Mouse (Mus musculus) retina, postnatal 1 day (tissue): ENCODE measurements around the gene Elf5.

ENCODE experiments used
- DNase-seq: peaks from one replicate; pipeline ENCODE4 v3.0.0-alpha.2; 2012

The Elf5 gene

DNA sequence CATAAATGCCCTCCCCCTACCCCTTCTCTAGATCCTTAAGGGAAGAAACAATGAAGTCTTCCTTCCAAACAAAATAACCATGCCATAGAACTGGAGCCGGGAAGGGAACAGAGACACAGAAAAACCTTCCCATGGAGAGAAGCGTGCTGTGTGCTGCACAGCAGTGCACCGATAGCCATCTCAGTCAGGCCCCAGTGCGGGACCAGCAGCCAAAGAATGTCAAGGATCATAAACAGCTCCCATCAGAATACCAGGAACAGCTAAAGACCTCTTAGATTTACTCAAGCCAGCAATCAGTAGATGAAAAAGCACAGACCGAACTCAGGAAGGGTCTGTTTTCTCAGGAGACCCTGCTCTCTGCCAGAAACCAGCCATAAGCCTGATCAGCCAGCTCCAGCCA lies 25.0 kb downstream of the Elf5 start:
- no peak for DNase-seq

DNA sequence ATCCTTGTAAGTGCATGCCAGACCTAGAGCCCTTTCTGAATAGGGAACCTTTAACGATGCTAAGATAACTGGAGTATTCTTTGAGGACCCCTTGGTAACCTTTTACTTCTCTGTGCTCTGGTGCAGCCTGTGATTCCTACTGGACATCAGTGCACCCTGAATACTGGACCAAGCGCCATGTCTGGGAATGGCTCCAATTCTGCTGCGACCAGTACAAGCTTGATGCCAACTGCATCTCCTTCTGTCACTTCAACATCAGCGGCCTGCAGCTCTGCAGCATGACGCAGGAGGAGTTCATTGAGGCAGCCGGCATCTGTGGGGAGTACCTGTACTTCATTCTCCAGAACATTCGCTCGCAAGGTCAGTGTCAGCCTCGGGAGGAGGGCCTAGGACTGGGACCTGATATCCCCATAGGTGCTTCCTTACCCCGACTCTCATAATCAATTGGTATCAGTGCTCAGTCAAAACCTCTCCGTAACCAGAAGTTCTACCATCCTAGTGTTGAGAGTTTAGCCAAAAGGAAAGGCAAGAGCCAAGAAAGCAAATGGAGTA lies 27.7 kb downstream of the Elf5 start:
- DNase-seq, result no peak

DNA sequence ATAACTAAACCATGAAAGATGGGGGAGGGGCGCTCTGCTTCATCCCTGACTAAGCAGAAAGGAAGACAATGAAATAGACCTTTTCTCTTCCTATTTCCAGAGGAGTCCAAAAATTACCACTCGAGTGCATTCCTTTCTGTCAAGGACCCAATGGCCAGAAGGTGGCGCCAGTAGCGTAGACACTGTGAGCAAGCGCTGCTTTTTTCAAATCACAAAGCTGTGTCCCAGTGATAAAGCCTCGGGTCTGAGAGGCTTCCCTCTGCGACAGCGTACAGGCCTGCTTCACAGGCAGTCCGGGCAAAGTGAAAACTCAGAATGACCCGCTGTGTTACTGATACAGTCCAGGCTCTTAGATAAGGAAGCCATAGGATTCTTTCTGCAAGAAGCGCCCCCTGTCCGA lies 28.2 kb downstream of the Elf5 start:
- peak; percentile 90 for DNase-seq

DNA sequence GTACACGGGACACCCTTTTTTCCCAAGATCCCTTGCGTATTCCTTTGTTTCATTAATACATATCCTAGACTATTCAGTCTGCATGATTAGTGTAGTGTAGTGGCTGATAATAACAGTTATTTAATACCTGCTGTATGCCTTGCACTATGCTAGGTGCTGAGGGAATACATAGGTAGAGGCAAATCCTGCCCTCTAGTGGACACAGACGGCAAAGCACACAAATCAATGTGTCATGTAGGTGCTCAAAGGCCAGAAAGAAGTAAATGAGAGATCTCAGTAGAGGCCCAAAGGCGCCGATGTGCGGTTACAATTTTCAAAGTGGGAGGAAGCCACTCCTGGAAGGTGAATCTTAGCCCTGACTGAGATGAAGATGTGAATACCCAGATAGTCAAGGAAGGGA lies 34.3 kb downstream of the Elf5 start:
- DNase-seq, result peak; percentile 70

DNA sequence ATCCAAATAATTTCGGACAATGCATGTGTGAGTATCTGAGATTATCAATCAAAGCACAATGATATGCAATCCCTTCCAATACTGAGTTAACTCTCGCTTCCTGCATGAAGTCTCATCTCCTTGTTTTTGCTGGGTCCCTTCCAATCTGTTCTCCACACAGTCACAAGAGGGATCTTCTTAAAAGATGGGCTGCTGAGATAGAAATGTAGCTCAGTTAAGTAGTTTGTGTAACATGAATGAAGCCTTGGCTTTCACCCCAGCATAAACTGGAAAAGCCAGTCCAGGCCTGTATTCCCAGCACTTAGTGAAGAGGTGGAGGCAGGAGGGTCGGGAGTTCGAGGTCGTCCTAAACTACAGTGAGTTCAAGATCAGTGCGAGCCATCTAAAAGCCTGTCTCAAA lies 34.8 kb downstream of the Elf5 start:
- no peak for DNase-seq

DNA sequence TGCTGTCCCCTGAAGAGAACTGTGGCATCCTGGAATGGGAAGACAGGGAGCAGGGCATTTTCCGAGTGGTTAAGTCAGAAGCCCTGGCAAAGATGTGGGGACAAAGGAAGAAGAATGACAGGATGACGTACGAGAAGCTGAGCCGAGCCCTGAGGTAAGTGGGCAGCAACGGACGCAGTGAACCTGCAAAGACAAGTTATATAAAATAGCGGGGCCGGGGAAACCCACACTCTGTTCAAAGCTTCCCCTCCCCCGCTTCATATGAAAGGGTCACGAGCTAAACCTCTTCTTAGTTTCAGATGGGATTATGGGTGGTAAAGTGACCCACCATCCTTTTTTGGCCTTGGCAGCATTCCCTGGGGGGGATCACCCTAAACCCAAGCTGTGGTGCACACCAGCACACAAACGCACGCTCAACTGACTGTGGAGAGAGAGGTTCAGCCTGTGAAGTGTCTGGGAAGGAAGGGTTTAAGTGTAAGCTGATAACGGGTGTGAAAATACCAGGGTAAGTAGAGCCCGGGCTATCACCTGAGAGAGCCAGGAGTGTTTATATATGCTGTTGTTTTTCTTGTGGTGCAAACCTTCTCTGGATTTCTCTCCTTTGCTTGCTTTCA lies 37.6 kb downstream of the Elf5 start:
- peak; percentile 19 for DNase-seq

DNA sequence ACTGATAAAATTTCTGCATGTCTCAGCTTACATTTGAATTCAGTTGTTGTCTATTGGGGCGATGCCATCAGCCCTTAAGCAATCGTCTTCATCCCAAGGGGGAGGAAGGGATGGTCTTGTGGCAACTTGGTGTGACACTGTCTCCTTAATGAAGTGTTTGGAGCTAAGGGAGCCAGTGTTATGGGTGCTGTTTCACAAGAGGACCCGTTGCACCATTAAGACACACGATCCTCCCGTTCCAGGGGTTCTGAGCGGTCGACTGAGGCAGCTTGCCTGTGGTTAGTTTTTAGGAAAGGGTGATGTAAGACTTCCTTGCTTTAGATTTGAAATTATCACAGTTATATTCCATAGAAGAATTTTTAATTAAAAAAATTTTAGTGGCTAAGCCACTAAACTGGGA lies 38.3 kb downstream of the Elf5 start:
- no peak for DNase-seq

DNA sequence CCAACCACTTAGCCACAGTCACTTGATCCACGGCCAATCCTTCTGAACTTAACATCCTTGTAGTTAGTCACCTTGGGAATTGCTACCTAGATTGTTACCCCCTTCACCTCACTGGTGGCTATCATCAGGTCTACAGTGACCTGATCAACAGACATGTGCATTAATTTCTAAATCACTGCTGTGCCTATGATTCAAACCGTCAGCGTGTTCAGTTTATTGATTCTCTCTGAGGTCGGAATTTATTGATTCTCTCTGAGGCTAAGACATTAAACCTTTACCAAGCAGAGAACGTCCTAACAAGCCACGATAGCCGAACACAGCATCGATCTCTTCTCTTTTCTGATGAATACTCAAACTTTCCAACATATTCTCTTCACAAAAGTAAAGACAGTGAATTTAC lies 38.8 kb downstream of the Elf5 start:
- DNase-seq, result no peak

DNA sequence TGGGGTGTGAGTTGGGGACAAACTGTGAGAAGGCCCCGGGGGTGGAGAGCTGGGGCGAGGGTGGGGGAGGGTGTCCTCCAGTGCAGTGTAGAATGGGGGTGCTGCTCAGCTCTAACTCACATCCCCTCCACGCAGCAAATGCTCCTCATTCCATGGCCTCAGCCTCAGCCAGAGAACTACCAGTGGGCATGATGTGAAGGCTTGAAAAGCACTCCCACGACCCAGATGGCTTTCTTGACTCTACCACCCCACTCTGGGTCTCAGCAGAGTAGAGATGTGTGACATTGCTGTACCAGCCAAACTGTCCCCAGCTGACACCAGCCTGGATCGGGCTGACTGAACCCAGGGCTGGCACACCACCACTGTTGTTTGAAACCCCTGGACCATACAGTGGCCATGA lies 41.1 kb downstream of the Elf5 start:
- DNase-seq, result no peak

DNA sequence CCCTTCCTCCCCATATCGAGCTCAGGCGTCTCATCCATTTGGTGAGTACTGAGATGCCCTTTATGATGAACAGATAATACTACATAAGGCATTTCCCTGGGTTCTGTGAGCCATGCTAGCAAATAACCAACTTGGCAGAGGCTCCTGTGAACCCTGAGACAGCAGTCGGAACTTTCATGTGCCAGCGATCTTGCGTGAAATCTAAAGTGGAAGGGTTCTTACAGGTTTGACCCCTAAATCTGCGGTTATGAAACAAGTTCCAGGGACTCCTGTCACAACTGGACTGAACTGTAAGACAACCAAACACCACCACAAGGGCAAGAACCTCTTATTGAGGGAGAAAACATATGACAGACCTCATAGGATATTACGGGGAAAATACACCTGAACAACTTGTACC lies 44.3 kb downstream of the Elf5 start:
- DNase-seq, result no peak

DNA sequence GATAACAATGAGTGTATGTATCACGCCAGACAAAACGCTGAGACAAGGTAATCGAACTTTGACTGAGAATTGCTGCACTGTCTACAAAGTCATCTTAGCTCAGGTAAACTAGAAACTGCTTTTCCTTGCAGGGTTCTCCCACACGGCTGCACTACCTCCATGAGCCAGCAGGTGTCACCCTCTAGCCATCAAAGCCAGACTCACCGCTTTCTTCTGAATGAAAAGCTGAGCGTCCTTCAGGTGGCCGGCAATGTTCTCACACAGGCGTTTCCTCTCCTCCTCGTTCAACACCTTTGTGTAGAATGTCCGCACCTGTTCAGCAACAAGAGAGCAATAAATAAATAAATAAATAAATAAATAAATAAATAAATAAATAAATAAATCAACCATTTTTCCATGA lies 45.2 kb downstream of the Elf5 start:
- peak; percentile 79 for DNase-seq

DNA sequence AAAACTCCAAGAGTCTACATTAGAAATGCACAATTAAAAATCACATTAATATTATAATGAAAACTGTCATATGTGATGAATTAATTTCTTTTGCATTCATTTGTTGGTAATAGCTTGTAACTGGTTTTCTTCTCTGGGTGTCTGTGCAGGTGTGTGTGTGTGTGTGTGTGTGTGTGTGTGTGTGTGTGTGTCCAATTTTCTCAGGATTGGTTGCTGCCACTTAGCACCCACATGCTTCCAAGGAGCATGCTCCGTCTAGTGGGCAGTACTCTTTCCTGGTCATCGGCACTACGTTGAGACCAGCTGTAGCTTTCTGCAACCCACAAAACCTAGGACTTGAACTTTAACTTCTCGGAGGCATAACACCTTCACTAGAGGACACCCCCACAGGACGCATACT lies 45.6 kb downstream of the Elf5 start:
- no peak for DNase-seq

DNA sequence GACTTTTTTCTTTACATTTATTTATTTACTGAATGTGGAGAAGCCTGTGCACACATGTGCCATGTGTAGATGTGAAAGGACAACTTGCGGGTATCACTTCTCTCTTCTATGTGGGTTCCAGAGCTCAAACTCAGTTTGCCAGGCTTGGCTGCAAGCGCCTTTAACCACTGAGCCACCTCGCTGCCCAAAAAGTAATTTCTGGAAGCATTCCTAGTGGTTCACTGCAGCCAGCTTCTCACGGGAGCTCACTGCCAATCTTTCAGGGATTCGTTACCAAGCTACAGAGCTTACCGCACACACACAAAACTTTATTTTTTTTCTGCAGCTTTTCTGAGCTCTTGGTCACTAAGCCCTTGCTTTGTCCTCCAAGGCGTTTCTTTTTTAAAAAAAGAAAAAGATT lies 46.1 kb downstream of the Elf5 start:
- DNase-seq, result no peak

DNA sequence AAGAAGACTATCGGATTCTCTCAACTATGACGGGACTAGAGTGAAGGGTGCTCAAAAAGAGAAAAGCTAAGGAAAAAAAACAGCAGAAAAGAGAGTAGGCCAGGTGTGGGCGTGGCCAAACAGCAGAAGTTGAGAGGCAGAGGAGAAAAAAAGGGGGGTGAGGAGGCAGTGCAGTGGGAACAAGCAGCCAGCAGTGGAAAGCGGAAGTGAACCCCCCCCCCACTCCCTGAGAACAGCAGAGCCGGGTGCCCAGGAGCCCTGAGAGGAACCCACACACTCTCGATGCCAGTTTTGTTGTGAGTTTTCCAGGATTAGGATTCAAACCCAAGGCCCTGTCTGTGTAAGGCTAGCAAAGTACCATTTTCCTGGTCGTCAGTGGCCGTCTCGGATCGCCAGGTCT lies 47.6 kb downstream of the Elf5 start:
- DNase-seq, result no peak

DNA sequence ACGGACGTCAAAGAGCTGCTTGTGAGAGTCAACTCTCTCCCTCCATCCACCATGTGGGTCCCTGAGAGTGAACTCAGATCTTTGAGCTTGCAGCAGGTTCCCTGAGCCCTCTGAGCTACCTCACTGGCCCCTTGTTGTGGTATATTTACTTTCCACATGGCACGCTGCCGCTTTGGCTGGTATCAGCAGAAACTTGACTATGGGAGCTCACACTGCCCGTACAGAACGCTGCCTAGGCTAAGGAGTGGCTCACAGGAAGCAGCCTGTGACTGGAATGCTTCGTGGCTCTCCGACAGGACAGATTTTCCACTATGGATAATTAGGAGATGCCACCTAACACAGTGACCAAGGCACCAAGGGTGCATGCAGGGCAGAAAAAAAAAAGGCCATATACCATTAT lies 49.7 kb downstream of the Elf5 start:
- no peak for DNase-seq

DNA sequence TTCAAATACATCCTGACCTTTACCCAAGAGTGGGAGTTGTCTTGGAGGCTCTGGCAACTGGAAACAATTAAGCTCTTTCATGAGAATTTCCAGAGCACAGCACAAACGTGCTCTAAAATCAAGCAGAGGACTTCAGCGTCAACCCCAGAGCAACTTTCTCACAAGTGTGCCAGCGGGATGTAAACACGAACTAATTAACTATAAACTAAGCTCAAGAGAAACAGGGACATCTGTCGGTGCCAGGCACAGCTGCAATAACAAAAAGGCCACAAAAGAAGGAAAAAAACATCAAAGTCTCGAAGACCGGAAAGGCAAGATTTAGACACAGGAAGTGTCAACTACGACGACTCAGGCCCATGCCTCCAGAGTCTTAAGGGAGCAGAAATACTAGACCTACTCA lies 50.3 kb downstream of the Elf5 start:
- no peak for DNase-seq

DNA sequence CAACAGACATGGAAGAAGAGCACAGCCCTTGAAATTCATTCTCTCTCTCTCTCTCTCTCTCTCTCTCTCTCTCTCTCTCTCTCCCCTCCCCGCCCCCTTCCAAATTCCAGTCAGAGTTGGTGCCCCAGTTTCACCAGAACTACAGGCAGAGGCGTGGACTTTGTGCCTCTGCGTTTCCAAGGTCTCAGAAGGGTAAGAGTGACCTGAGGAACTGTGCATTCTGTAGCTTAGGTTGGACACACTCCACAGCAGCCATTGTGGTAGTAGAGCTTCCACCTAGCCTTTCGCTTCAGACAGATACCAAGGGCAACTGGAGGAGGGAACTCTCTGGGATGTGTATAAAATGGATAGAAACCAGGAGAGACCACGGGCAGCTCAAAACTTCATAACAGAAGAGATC lies 51.3 kb downstream of the Elf5 start:
- DNase-seq, result no peak

DNA sequence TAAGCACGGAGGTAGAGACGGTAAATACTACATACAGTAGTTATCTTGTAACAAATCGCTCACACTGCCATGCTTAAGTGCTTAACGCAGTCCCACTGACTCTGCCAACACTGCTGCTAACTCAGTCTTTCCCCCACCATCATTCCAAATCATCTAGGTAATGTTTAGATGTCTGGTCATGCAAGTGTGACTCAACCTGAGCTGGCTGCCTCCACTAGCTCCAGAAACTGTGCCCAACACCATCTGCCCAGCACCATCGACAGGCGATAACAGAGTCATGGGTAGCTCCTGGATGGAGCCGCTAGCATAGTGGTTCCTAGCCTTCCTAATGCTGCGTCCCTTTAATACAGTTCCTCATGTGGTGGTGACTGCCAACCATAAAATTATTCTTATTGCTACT lies 53.0 kb downstream of the Elf5 start:
- DNase-seq, result no peak

DNA sequence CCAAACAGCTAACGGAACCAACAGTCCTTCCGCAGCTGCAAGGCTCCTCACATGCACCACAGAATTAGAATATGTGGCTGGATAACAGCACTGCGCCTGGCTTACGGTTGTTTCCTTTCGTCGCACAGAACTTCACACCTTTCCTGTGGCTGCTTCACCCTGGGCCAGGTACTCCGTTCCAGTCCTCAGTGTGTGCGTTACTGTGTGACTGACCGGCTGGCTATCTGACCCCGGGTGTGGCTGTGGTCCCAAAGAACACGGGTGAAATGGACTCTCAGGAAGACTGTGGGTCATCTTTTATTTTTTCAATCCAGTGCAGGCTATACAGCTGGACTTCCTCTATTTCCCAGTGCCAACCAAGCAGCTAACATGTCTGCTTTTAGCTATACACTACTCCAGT lies 53.9 kb downstream of the Elf5 start:
- no peak for DNase-seq

DNA sequence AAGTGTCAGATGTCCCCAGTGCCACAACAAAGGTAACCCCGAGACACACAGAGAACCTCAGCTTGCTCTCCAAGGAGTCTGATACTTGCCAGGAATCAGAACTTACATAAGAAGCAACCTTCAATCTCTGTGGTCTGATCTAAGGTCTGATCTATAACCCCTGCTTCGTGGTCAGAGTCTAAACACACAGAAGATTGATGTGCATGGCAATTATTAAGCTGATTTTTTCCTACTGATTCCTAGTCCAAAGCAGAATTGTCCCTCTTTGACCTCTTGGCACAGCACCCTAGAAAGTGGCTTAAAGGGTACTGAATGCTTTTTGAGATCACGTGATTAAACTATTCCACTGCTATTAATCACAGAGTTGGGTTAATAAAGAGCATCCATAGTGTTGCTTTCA lies 54.8 kb downstream of the Elf5 start:
- DNase-seq, result no peak

DNA sequence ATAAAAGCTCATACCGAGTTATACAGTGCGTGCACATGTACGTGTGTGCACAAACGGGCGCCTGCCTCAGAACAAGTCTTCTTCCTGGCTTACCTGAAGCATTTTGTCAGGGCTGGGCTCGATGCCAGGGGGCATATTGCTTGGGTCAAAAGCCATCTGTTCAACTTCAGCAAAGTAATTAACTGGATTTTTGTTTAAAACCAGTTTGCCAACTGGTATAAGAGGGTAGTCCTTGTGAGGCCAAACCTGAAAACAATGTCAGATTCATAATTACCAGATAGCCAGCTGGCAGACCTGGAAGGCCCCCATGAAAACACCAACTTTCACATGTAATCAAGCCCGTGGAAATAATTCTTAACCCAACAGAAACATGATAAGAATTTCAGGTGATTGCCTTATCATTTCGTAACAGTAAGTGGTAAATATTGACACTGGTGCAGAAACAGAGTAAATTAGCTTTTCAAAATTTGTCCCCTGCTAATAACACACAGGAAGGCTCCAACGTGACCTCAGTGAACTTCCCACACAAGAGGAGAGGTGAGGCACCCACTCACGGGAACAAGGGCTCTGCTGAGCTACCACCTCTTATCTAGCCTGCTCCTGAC lies 55.6 kb downstream of the Elf5 start:
- no peak for DNase-seq

DNA sequence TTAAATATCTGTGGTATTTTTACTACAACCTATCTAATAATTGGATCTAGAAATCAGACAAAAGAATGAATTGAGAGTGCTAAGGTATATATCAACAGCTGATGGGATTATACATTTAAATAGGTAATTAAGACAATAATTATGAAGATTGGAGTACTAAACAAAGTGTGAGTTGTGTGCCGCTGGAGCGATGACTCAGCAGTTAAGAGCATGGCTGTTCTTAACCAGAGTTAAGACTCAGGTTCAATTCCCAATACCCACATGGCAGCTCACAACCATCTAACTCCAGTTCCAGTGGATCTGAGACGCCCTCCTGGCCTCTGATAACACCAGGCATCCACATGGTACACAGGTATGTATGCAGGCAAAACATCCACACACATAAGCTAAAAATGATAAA lies 61.9 kb downstream of the Elf5 start:
- no peak for DNase-seq

DNA sequence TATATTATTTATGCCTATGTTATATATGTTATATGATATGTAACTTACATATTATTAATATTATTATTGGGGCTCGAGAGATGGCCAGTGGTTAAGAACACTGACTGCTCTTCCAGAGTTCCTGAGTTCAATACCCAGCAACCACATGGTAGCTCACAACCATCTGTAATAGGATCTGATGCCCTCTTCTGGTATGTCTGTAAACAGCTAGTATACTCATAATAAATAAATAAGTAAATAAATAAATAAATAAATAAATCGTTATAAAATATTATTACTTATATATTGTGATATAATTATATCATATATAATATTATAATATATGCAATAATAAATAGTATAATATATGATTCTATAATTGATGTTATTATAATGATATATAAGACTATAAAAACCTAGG lies 64.7 kb downstream of the Elf5 start:
- no peak for DNase-seq

DNA sequence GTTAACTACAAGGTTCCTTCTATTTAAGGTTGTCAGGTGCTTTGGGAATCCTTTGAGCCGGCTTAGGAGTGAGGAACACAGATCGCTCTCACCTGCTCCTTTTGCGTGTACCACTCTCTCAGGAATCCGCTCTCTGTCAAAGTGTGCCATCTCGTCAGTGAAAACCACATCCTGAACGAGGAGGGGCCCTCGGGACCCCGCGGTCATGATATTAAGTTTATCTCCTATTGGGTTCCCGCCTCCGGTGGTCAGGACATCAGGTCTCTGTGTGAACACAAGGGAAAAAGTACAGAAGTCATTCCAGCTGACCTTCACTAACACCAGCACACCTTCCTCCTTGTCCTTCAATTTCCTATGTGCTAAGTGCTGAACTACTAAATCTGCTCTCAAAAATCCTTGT lies 65.2 kb downstream of the Elf5 start:
- DNase-seq, result no peak

DNA sequence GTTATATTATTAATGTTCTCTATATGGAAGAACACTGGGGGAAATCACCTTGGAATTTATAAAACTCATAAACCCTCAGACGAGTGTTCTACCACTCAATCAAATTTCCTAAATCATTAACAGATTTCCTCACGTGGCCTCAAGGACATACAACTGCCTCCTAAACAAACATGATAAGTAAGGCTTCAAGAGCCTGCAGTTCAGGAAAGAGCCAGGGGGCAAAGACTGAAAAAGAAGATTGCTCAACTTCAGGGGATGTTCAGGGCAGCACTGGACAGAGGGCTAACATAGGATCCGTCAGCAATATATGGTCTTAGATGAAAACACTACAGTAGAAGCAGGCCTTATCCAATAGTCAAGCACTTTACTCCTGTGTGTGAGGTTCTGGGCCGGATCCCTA lies 66.0 kb downstream of the Elf5 start:
- DNase-seq, result no peak
